Mouse (Mus musculus): Measurements from ENCODE around the gene Frs2. TPM values are rescaled to one million over a fixed set of nuclear protein-coding genes. Genes with fewer than 3 reads are reported as not detected.

Frs2 gene
- total and polyA plus RNA-seq, 2 experiments from 2014 or later: 17.2 to 28.7 TPM

GRCm38 (mm10) chr10:117174645-117175044 is 26.3 kb upstream of the Frs2 start:
- DNase-seq: peak; percentile 11
- H3K9ac ChIP-seq: no peak overlapping the region
- no peaks in the 10 kb centered on the region for H3K36me3 ChIP-seq (ENCODE audit: insufficient read depth)
- no peak for ATAC-seq
- 67% methylated on average over 12 of the region's 12 CpGs for WGBS
- no peaks in the 10 kb centered on the region for H3K9me3 ChIP-seq (ENCODE audit: low read length)
- H3K27me3 ChIP-seq (ENCODE audit: insufficient read depth, low read length): no peaks in the 10 kb centered on the region
- H3K4me2 ChIP-seq (ENCODE audit: low read depth): no peak overlapping the region
- no peak for TF ChIP-seq CTCF (IDR thresholded peaks at IDR 0.05; ENCODE audit: low read depth)
- H3K4me3 ChIP-seq (ENCODE audit: low read depth, low read length): no peak overlapping the region
- no peaks in the 10 kb centered on the region for H3K4me1 ChIP-seq (ENCODE audit: insufficient read depth)
- no peak overlapping the region for H3K27ac ChIP-seq (ENCODE audit: low read depth, low read length)

- no peak overlapping the region for H3K27ac ChIP-seq (ENCODE audit: low read depth, low read length)
- ATAC-seq (no peak), DNase-seq (no peak)
- H3K9me3 ChIP-seq (ENCODE audit: low read length): no peaks in the 10 kb centered on the region
- TF ChIP-seq CTCF (IDR thresholded peaks at IDR 0.05; ENCODE audit: low read depth): no peak
- H3K4me3 ChIP-seq (ENCODE audit: low read depth, low read length): no peak overlapping the region
- H3K9ac ChIP-seq: no peak overlapping the region
- H3K36me3 ChIP-seq (ENCODE audit: insufficient read depth): no peaks in the 10 kb centered on the region
- 39% methylated on average over 13 of the region's 13 CpGs for WGBS
- no peaks in the 10 kb centered on the region for H3K27me3 ChIP-seq (ENCODE audit: insufficient read depth, low read length)
- no peaks in the 10 kb centered on the region for H3K4me1 ChIP-seq (ENCODE audit: insufficient read depth)
- H3K4me2 ChIP-seq (ENCODE audit: low read depth): no peak overlapping the region
Measured at GRCm38 (mm10) chr10:117173566-117174438, 25.5 kb upstream of the Frs2 start.

DNA sequence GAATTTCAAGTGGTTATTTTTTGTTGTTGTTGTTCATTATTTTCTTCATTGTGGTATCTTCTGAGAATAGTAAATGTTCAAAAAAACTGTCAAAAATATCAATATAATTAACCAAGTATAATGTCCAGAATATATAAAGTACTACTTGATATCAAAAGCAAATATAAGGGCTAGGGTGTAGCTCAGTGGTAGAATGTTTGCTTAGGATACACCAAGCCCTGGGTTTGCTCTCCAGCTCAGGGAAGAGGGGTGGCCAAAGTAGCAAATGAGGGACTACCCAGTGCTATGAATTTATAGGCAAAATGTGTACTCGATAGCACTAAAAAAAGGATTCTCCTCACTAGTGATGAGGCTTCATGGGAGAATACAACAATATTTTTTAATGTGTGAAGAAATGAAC is 24.8 kb upstream of the Frs2 start:
- H3K27me3 ChIP-seq (ENCODE audit: insufficient read depth, low read length): no peaks in the 10 kb centered on the region
- no peak for ATAC-seq
- no peak overlapping the region for H3K27ac ChIP-seq (ENCODE audit: low read depth, low read length)
- DNase-seq: no peak
- WGBS: 93% methylated on average over 1 of the region's 1 CpGs
- no peak overlapping the region for H3K4me3 ChIP-seq (ENCODE audit: low read depth, low read length)
- TF ChIP-seq CTCF (IDR thresholded peaks at IDR 0.05; ENCODE audit: low read depth): no peak
- no peaks in the 10 kb centered on the region for H3K36me3 ChIP-seq (ENCODE audit: insufficient read depth)
- H3K4me1 ChIP-seq (ENCODE audit: insufficient read depth): no peaks in the 10 kb centered on the region
- no peaks in the 10 kb centered on the region for H3K9me3 ChIP-seq (ENCODE audit: low read length)
- no peak overlapping the region for H3K9ac ChIP-seq
- H3K4me2 ChIP-seq (ENCODE audit: low read depth): no peak overlapping the region

DNA sequence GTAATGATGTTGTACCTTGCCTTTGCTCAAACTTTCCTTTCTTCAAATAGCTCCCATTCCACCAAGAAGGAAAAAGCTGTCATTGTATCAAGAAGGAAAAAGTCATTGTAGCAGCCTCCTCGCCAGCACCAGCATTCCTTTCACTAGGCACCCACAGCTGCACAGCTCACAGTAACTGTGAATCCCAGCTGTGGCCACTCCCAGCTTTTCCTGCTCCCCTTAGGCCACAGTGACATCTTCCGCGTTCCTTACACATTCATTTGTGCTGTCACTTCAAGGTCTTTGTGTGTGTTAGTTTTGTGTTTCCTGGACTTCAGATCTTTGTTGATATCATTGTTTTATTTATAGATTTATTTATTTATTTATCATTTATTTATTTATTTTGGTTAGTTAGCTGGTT is 23.7 kb upstream of the Frs2 start:
- TF ChIP-seq CTCF (IDR thresholded peaks at IDR 0.05; ENCODE audit: low read depth): no peak

GRCm38 (mm10) chr10:117166785-117167425 is 18.6 kb upstream of the Frs2 start:
- WGBS: 93% methylated on average over 11 of the region's 11 CpGs
- ATAC-seq: no peak

More for the DNA sequence above, 23.7 kb upstream of the Frs2 start:
- no peak for ATAC-seq
- no peak overlapping the region for H3K4me2 ChIP-seq (ENCODE audit: low read depth)
- no peak overlapping the region for H3K4me3 ChIP-seq (ENCODE audit: low read depth, low read length)
- H3K27me3 ChIP-seq (ENCODE audit: insufficient read depth, low read length): no peaks in the 10 kb centered on the region
- no peaks in the 10 kb centered on the region for H3K9me3 ChIP-seq (ENCODE audit: low read length)
- no peaks in the 10 kb centered on the region for H3K36me3 ChIP-seq (ENCODE audit: insufficient read depth)
- H3K9ac ChIP-seq: no peak overlapping the region
- 49% methylated on average over 3 of the region's 3 CpGs for WGBS
- no peak overlapping the region for H3K27ac ChIP-seq (ENCODE audit: low read depth, low read length)
- no peak for DNase-seq
- no peaks in the 10 kb centered on the region for H3K4me1 ChIP-seq (ENCODE audit: insufficient read depth)

DNA sequence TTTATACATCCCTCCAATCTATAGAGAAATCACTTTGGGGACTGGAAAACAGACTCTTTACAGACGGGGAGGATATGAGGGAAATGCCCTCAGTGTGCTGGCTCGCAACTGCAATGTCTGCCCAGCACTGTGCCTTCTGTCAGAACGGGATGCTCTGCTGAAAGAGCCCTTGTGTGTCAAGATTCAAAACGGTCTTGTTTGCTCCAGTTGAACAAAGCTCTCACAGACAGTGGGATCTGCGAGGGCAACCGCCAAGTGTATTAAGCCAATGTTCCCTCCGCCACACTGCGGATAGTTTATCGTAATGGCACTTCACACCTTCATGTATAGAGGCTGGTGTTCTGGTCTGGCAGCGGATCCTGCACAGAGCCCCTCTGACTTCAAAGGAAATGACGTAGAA is 14.3 kb upstream of the Frs2 start:
- no peaks in the 10 kb centered on the region for H3K36me3 ChIP-seq (ENCODE audit: insufficient read depth)
- no peak for TF ChIP-seq CTCF (IDR thresholded peaks at IDR 0.05; ENCODE audit: low read depth)
- no peak overlapping the region for H3K4me3 ChIP-seq (ENCODE audit: low read depth, low read length)
- H3K9me3 ChIP-seq (ENCODE audit: low read length): no peaks in the 10 kb centered on the region
- no peak for DNase-seq
- peak; percentile 40 for ATAC-seq
- H3K4me1 ChIP-seq (ENCODE audit: insufficient read depth): no peaks in the 10 kb centered on the region
- 63% methylated on average over 11 of the region's 11 CpGs for WGBS
- no peak overlapping the region for H3K9ac ChIP-seq
- no peaks in the 10 kb centered on the region; the same call in 1 of the 2 replicates for H3K27me3 ChIP-seq (ENCODE audit: insufficient read depth, low read length)
- no peak overlapping the region for H3K27ac ChIP-seq (ENCODE audit: low read depth, low read length)
- H3K4me2 ChIP-seq (ENCODE audit: low read depth): no peak overlapping the region

More at GRCm38 (mm10) chr10:117166785-117167425, 18.6 kb upstream of the Frs2 start:
- no peak for TF ChIP-seq CTCF (IDR thresholded peaks at IDR 0.05; ENCODE audit: low read depth)
- no peak overlapping the region for H3K9ac ChIP-seq
- no peaks in the 10 kb centered on the region for H3K9me3 ChIP-seq (ENCODE audit: low read length)
- no peaks in the 10 kb centered on the region; the same call in 1 of the 2 replicates for H3K27me3 ChIP-seq (ENCODE audit: insufficient read depth, low read length)
- no peak overlapping the region for H3K4me2 ChIP-seq (ENCODE audit: low read depth)
- H3K27ac ChIP-seq (ENCODE audit: low read depth, low read length): no peak overlapping the region
- no peaks in the 10 kb centered on the region for H3K36me3 ChIP-seq (ENCODE audit: insufficient read depth)
- DNase-seq: no peak
- H3K4me3 ChIP-seq (ENCODE audit: low read depth, low read length): no peak overlapping the region
- no peaks in the 10 kb centered on the region for H3K4me1 ChIP-seq (ENCODE audit: insufficient read depth)

DNA sequence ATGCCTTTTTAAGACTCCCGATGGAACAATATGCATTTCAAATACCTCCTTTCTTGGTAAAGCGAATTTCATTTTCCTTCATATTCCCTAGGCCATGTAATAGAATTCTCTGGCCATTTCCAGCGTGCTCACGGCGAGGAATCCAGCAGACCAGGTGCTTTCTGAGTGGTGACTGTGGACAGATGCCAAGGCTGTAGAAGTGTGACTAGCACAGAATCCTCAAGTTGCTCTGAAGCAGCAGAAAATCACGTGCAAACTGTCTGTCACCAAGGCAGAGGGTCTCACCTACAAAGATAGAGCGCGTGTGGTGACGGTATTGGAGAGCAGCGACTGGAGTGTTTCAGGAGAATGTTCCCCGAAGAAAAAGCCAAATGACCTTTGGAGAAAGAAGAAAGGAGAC is 11.8 kb upstream of the Frs2 start:
- H3K27me3 ChIP-seq (ENCODE audit: insufficient read depth, low read length): no peaks in the 10 kb centered on the region; the same call in 1 of the 2 replicates
- no peaks in the 10 kb centered on the region for H3K4me1 ChIP-seq (ENCODE audit: insufficient read depth)
- H3K4me3 ChIP-seq (ENCODE audit: low read depth, low read length): no peak overlapping the region
- DNase-seq (no peak), ATAC-seq (no peak)
- no peaks in the 10 kb centered on the region for H3K36me3 ChIP-seq (ENCODE audit: insufficient read depth)
- no peak overlapping the region for H3K9ac ChIP-seq
- no peak overlapping the region for H3K4me2 ChIP-seq (ENCODE audit: low read depth)
- H3K27ac ChIP-seq (ENCODE audit: low read depth, low read length): no peak overlapping the region
- H3K9me3 ChIP-seq (ENCODE audit: low read length): no peaks in the 10 kb centered on the region
- no peak for TF ChIP-seq CTCF (IDR thresholded peaks at IDR 0.05; ENCODE audit: low read depth)
- WGBS: 84% methylated on average over 11 of the region's 11 CpGs
